ENCODE assay signal across 17 mouse cellular contexts in the genomic region with DNA sequence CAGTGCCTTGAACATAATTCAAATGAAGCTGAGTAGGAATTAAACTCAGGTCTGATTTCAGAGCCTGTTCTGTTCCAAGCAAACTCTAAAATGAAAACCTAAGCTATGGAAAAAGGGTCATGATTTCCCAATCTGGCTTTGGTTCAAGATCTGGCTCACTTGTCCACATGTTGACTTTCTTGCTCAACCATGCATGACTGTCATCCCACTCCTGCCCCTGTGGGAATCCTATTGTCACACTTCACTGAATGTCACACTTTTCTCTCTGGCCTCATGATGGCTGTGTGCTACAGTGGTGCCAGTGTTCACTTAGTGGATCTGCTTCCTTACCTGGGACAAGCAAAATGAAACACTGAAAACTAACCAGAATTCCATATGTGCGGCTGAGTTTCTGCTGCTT.
DNase-seq lines count a peak whose midpoint lies in the region; ATAC-seq lines count a peak whose summit lies in the region.
"Had no signal": no experiment of that assay in that cellular context is flagged by ENCODE, and none has a peak within 500 bp of the region (broad histone marks: within the 10 kb centered on the region; RNA-seq: fewer than 3 reads in every experiment).

No protein-coding gene starts in this region.

- ATAC-seq in lung, embryonic 16.5 days (ENCODE audit: low read depth) = peak; percentile 45; the same call in 1 of the 2 replicates
- ATAC-seq in megakaryocyte-erythroid progenitor cell, adult 5-6 weeks (replicated peaks; ENCODE audit: low FRiP score, low TSS enrichment, poor library complexity, severe bottlenecking) = no peak
- ATAC-seq: forebrain, embryonic 15.5 days; inflammation-experienced regulatory T-cells, adult 6 months; midbrain, embryonic 13.5 days had no signal

- no peak overlapping the region for H3K4me2 ChIP-seq in lung, embryonic 16.5 days (ENCODE audit: low read depth, low read length)
- H3K4me2 ChIP-seq: forebrain, embryonic 15.5 days; midbrain, embryonic 13.5 days; neural tube, embryonic 13.5 days had no signal

- H3K9me3 ChIP-seq in lung, embryonic 16.5 days (ENCODE audit: control insufficient read depth, low read length) = no peaks in the 10 kb centered on the region
- no peaks in the 10 kb centered on the region for H3K9me3 ChIP-seq in forebrain, embryonic 10.5 days
- H3K9me3 ChIP-seq: forebrain, embryonic 15.5 days; G1E; midbrain, embryonic 13.5 days; neural tube, embryonic 13.5 days had no signal

- no peak overlapping the region for H3K27ac ChIP-seq in lung, embryonic 16.5 days (ENCODE audit: low read length)
- no peak overlapping the region for H3K27ac ChIP-seq in forebrain, embryonic 10.5 days
- H3K27ac ChIP-seq: forebrain, embryonic 15.5 days; liver, embryonic 14.5 days; midbrain, embryonic 13.5 days; neural tube, embryonic 13.5 days had no signal

- H3K4me3 ChIP-seq in lung, embryonic 16.5 days (ENCODE audit: low read length) = no peak overlapping the region
- no peak overlapping the region for H3K4me3 ChIP-seq in forebrain, embryonic 10.5 days
- H3K4me3 ChIP-seq: forebrain, embryonic 15.5 days; midbrain, embryonic 13.5 days; neural tube, embryonic 13.5 days had no signal

- no peaks in the 10 kb centered on the region for H3K36me3 ChIP-seq in lung, embryonic 16.5 days (ENCODE audit: control insufficient read depth, insufficient read depth, low read length)
- H3K36me3 ChIP-seq in forebrain, embryonic 10.5 days (replicated peaks) = no peaks in the 10 kb centered on the region
- H3K36me3 ChIP-seq: forebrain, embryonic 15.5 days; G1E; midbrain, embryonic 13.5 days; neural tube, embryonic 13.5 days had no signal

- no peaks in the 10 kb centered on the region for H3K27me3 ChIP-seq in lung, embryonic 16.5 days (ENCODE audit: control insufficient read depth, insufficient read depth, low read depth, low read length)
- no peaks in the 10 kb centered on the region for H3K27me3 ChIP-seq in forebrain, embryonic 10.5 days (ENCODE audit: poor library complexity, severe bottlenecking)
- H3K27me3 ChIP-seq: forebrain, embryonic 15.5 days; midbrain, embryonic 13.5 days; neural tube, embryonic 13.5 days had no signal

- DNase-seq in adrenal gland, postnatal 36 days = peak; percentile 4 to 18
- no peak for DNase-seq in adrenal gland, postnatal 25 days
- DNase-seq in lung, postnatal 10 days = no peak
- peak; percentile 22 for DNase-seq in kidney, adult 9 months
- peak; percentile 46 for DNase-seq in retina, embryonic 14.5 days (ENCODE audit: low spot score)
- no peak for DNase-seq in forebrain, embryonic 10.5 days (ENCODE audit: extremely low spot score, low spot score)
- DNase-seq: B cell, adult 2 months; cerebellum, adult 11 months; gastrocnemius, postnatal 36 days had no signal

- no peak overlapping the region for H3K9ac ChIP-seq in lung, embryonic 16.5 days (ENCODE audit: low read length)
- H3K9ac ChIP-seq: forebrain, embryonic 15.5 days; liver, embryonic 14.5 days; midbrain, embryonic 13.5 days; neural tube, embryonic 13.5 days had no signal

- H3K4me1 ChIP-seq in lung, embryonic 16.5 days (replicated peaks; ENCODE audit: control insufficient read depth, insufficient read depth, low read length) = peaks cover 2% of the 10 kb centered on the region; the same call in 1 of the 2 replicates
- H3K4me1 ChIP-seq in forebrain, embryonic 10.5 days = peaks cover 5% of the 10 kb centered on the region; the same call in 1 of the 2 replicates
- H3K4me1 ChIP-seq: midbrain, embryonic 13.5 days; neural tube, embryonic 13.5 days had no signal

- 89% methylated on average over 1 of the region's 1 CpGs for WGBS in lung, embryonic 16.5 days
- WGBS in forebrain, embryonic 10.5 days = 91% methylated on average over 1 of the region's 1 CpGs

Comparison
In these comparisons a context has a peak if more than half of its experiments do, and no peak if none do; other contexts are left out.
1. DNase-seq: peak in adrenal gland, postnatal 36 days (2 of 2), kidney, adult 9 months (single experiment) and retina, embryonic 14.5 days (single experiment); none in adrenal gland, postnatal 25 days (single experiment), lung, postnatal 10 days (single experiment) and forebrain, embryonic 10.5 days (single experiment).